Mouse (Mus musculus) lung, adult 2 months (tissue): ENCODE results near the gene Gm1673. TPM values are rescaled to one million over a fixed set of nuclear protein-coding genes. Genes with fewer than 3 reads are reported as not detected.
"Not testable (repeated sequence)": the region's sequence is repeated elsewhere in the genome, so short reads cannot be mapped to it uniquely, and the experiment has no call there.

Source experiments
- DNase-seq: peaks from one replicate; pipeline ENCODE4 v3.0.0; 2022
- H3K4me1 ChIP-seq: fragments of 200-500 bp; 2 replicates; pipeline ENCODE4 v1.6.1; 2011; ENCODE audit warnings: low read length; ENCODE audit not compliant: control insufficient read depth, insufficient read depth
- H3K4me3 ChIP-seq: fragments of 200-500 bp; replicated peaks from 2 replicates; pipeline ENCODE3; 2011; ENCODE audit warnings: low read depth, mild to moderate bottlenecking, control low read depth, low read length; ENCODE audit errors: extremely low read depth
- CTCF ChIP-seq: fragments of 200-500 bp; IDR thresholded peaks from 2 replicates; pipeline ENCODE4 v1.5.1; 2011; ENCODE audit warnings: mild to moderate bottlenecking, low read length, control low read depth; ENCODE audit not compliant: insufficient read depth
- POLR2A ChIP-seq: fragments of 200-500 bp; IDR thresholded peaks from 2 replicates; pipeline ENCODE4 v1.6.1; 2011; ENCODE audit warnings: low read depth, mild to moderate bottlenecking, control low read depth, low read length, borderline replicate concordance; ENCODE audit errors: extremely low read depth
- WGBS: fragments of 180-500 bp; shearing (Covaris S2); methylation state at CpG from one replicate; pipeline ENCODE4 v1.1.7; 2018; 5-methylcytosine and 5-hydroxymethylcytosine counted together
- polyA plus RNA-seq: library from polyadenylated mRNA; depleted of rRNA; stranded (reverse); fragments of >200 nt; gene quantifications from 2 replicates; pipeline ENCODE4 v1.2.3, GENCODE M21; 2012; rRNA removed

Gene Gm1673
- polyA plus RNA-seq = 21.2 and 28.6 TPM in 2 replicates

GRCm38 (mm10) chr5:33983309-33984121 lies at the start of gene Gm1673:
Gene Gm1673 (plus strand): TSS chr5:33983433.
- Histone ChIP-seq H3K4me3 (peak within 1 kb of the TSS; percentile 72), H3K4me1 (peaks cover 3% of the 10 kb centered on the region; the same call in 1 of the 2 replicates)
- WGBS = under 1% methylated on average over 88 of the region's 88 CpGs
- peak; percentile 41 for DNase-seq
- no peak for TF ChIP-seq CTCF

DNA sequence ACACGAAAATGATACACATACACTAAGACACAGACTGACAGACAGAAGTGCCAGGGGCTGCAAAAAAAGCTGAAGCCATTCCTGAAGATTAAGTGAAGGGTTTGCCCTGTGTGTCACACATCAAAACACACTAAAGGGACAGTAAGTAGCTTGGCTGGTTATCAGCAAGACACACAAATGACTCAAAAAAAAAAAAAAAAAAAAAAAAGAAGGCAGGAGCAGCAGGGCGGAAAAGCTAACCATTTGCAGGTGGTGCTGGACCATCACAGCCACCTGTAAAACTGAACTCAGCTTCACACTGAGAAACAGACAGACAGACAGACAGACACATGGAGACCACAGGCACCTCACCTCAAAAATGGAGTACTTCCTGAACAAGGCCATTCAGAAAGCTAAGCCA lies 49.2 kb upstream of the Gm1673 start:
- 91% methylated on average over 2 of the region's 2 CpGs for WGBS
- H3K4me1 ChIP-seq = peaks cover 5% of the 10 kb centered on the region

DNA sequence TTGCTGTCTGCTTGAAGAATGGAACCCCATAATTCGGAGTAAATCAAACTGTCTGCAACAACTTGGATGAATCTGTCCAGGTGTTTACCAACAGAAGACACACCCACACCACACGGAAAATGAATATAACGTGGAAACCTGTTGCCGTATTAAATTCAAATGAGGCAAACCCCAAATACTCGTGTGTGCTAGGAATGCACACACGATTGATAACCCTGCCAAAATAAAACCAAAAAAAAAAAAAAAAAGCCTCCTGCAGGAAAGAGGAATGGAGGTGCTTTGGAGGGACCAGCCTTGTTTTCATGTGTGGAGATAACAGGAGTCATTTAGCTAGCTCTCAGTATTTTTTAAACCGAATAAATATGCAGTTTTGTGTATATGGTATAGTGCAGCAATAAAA lies 48.4 kb upstream of the Gm1673 start:
- TF ChIP-seq POLR2A (no peak), CTCF (no peak)
- WGBS = 67% methylated on average over 7 of the region's 7 CpGs
- no peak for DNase-seq
- peaks cover 5% of the 10 kb centered on the region for H3K4me1 ChIP-seq
- no peak overlapping the region for H3K4me3 ChIP-seq

More for the DNA sequence above, 49.2 kb upstream of the Gm1673 start:
- TF ChIP-seq POLR2A = no peak
- TF ChIP-seq CTCF = no peak
- no peak overlapping the region for H3K4me3 ChIP-seq
- no peak for DNase-seq

DNA sequence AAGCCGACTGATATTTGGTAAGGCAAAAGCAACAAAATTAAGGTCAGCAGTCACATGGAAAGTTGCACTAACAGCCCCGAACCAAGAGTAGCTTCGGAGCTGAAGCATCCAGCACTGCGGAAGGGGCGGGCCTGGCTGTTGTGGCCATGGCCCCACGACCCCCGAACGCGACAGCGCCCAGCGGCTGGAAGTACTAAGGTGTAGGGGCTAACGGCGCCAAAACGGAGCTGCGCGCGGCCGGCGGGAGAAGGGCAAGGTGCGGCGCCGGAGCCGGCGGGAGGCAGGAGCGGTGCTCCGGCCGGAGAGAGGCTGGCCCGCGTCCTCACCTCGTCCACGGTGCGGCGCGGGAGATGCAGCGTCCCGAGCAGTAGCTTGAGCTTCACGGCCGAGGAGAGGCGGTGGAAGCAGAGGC lies 47.5 kb upstream of the Gm1673 start:
- DNase-seq = no peak
- peak overlapping the region; percentile 95 for H3K4me3 ChIP-seq
- no peak for TF ChIP-seq POLR2A
- TF ChIP-seq CTCF = no peak
- WGBS = 1% methylated on average over 39 of the region's 39 CpGs
- H3K4me1 ChIP-seq = peaks cover 5% of the 10 kb centered on the region

DNA sequence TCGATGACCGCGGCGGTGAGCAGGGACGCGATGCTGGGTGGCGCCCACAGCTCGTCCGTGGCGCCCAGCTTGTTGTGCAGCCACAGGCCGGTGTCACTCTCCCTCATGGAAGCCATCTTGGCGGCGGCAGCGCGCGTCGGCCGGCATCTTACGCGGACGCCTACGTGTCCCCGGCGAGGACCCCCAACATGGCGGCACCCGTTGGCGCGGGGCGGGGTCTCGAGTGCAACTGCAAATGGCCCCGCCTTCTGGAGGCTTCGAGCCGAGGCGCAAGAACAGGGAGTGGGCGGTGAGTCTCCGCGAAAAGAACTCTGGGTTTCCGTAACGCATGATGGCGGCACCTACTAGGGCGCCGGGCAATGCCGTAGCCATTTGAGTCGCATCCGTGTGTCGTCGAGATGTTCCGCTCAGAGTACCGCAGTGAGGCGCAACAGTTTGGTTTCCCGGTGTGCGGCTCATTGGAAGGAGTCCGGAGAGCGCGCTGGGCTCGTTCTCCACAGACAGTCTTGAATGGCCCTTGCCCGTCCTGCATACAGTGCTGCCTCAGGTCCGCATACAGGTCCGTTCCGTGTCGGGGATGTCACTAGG lies 47.0 kb upstream of the Gm1673 start, which contains the start of gene Nelfa:
Gene Nelfa, minus strand, starts transcription at position 294 of the 588 bp plus-strand sequence.
- peak; percentile 91 for TF ChIP-seq POLR2A
- no peak for TF ChIP-seq CTCF
- WGBS = under 1% methylated on average over 61 of the region's 61 CpGs

GRCm38 (mm10) chr5:33937230-33937629 lies 46.0 kb upstream of the Gm1673 start:
- Histone ChIP-seq H3K4me1 (peaks cover 5% of the 10 kb centered on the region), H3K4me3 (no peak overlapping the region)
- TF ChIP-seq POLR2A = no peak
- no peak for TF ChIP-seq CTCF
- no peak for DNase-seq
- 92% methylated on average over 2 of the region's 2 CpGs for WGBS

More for the DNA sequence above, 47.0 kb upstream of the Gm1673 start, which contains the start of gene Nelfa:
- DNase-seq = peak; percentile 97
- peak within 1 kb of the TSS; percentile 98 for H3K4me3 ChIP-seq
- H3K4me1 ChIP-seq = peaks cover 5% of the 10 kb centered on the region

GRCm38 (mm10) chr5:33938448-33938847 lies 44.8 kb upstream of the Gm1673 start:
- Histone ChIP-seq H3K4me1 (peaks cover 5% of the 10 kb centered on the region), H3K4me3 (no peak overlapping the region)
- no peak for DNase-seq
- 77% methylated on average over 3 of the region's 3 CpGs for WGBS
- TF ChIP-seq CTCF = no peak
- no peak for TF ChIP-seq POLR2A

GRCm38 (mm10) chr5:33947035-33947434 lies 36.2 kb upstream of the Gm1673 start:
- H3K4me3 ChIP-seq, DNase-seq, H3K4me1 ChIP-seq: not testable (repeated sequence)
- 84% methylated on average over 16 of the region's 16 CpGs for WGBS

DNA sequence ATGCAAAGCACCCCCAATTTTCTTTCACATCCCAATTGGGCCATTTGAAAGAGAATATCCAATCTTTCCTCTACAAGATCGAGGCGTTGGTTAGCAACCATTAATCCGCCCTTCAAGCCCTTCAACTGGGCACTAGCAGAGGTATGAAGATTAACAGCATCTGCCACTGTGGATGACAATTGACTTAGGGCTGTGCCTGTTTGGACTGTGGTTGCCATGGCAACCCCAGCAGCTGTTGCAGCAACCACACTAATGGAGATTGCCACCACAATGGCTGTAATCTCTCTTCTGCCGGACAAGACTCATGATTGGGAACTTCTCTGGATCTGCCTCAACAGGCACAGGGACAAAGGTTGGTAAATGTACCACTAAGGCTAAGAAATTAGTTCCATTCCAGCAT lies 34.9 kb upstream of the Gm1673 start:
- no peak for TF ChIP-seq CTCF
- TF ChIP-seq POLR2A = no peak
- Histone ChIP-seq H3K4me1 (no peaks in the 10 kb centered on the region), H3K4me3 (no peak overlapping the region)
- 89% methylated on average over 4 of the region's 4 CpGs for WGBS
- no peak for DNase-seq
